Comparison of ENCODE assay signal across 9 mouse cellular contexts in genomic region chr19:4990716-4991115, GRCm38 (mm10). TPM values are rescaled to one million over a fixed set of nuclear protein-coding genes. Genes with fewer than 3 reads are reported as not detected.
DNase-seq lines count a peak whose midpoint lies in the region; ATAC-seq and TF ChIP-seq lines count a peak whose summit lies in the region.
"Had no signal": no experiment of that assay in that cellular context is flagged by ENCODE, and none has a peak within 500 bp of the region (broad histone marks: within the 10 kb centered on the region; RNA-seq: fewer than 3 reads in every experiment).

No protein-coding gene starts in this region.

- H3K27me3 ChIP-seq in heart, embryonic 10.5 days (ENCODE audit: insufficient read depth, poor library complexity, severe bottlenecking): peaks cover 49% of the 10 kb centered on the region
- H3K27me3 ChIP-seq in cerebellum, adult 2 months (ENCODE audit: control insufficient read depth, insufficient read depth, low read length): no peaks in the 10 kb centered on the region
- H3K27me3 ChIP-seq in forebrain, postnatal 0 days (ENCODE audit: insufficient read depth, low read length): no peaks in the 10 kb centered on the region
- H3K27me3 ChIP-seq in midbrain, postnatal 0 days (ENCODE audit: insufficient read depth, low read length): peaks cover 9% of the 10 kb centered on the region
- peaks cover 74% of the 10 kb centered on the region for H3K27me3 ChIP-seq in kidney, embryonic 15.5 days

- DNase-seq in heart, embryonic 10.5 days (ENCODE audit: low spot score): no peak
- DNase-seq in heart, adult 8-10 months (ENCODE audit: low spot score): no peak
- peak; percentile 62 to 68 for DNase-seq in cerebellum, adult 2 months
- DNase-seq in forebrain, postnatal 0 days: peak; percentile 56
- peak; percentile 21 for DNase-seq in midbrain, postnatal 0 days (ENCODE audit: low spot score)
- no peak for DNase-seq in ovary, postnatal 10 days (ENCODE audit: low spot score)
- DNase-seq in c-Kit-positive CD71-positive TER-119-positive erythroid progenitor cells, embryonic 14.5 days (ENCODE audit: low spot score): no peak
- DNase-seq: gastrocnemius, postnatal 14 days had no signal

- no peak overlapping the region for H3K27ac ChIP-seq in heart, embryonic 10.5 days
- H3K27ac ChIP-seq in cerebellum, adult 2 months (ENCODE audit: insufficient read depth, low read length): no peak overlapping the region
- H3K27ac ChIP-seq in forebrain, postnatal 0 days (ENCODE audit: low read depth, low read length): 0 out of 2 replicates have a peak overlapping the region, but pooled peaks have one; percentile 24
- no peak overlapping the region for H3K27ac ChIP-seq in midbrain, postnatal 0 days (ENCODE audit: low read depth, low read length)
- no peak overlapping the region for H3K27ac ChIP-seq in kidney, embryonic 15.5 days

- peaks cover 9% of the 10 kb centered on the region; the same call in 1 of the 2 replicates for H3K36me3 ChIP-seq in heart, embryonic 10.5 days
- peaks cover 11% of the 10 kb centered on the region for H3K36me3 ChIP-seq in forebrain, postnatal 0 days (ENCODE audit: insufficient read depth)
- H3K36me3 ChIP-seq in midbrain, postnatal 0 days (ENCODE audit: insufficient read depth, low read length): peaks cover 14% of the 10 kb centered on the region
- no peaks in the 10 kb centered on the region for H3K36me3 ChIP-seq in kidney, embryonic 15.5 days

- no peaks in the 10 kb centered on the region for H3K9me3 ChIP-seq in heart, embryonic 10.5 days
- H3K9me3 ChIP-seq in forebrain, postnatal 0 days (ENCODE audit: low read length): no peaks in the 10 kb centered on the region
- no peaks in the 10 kb centered on the region for H3K9me3 ChIP-seq in midbrain, postnatal 0 days (ENCODE audit: low read length)
- no peaks in the 10 kb centered on the region for H3K9me3 ChIP-seq in kidney, embryonic 15.5 days (replicated peaks)

- H3K9ac ChIP-seq in forebrain, postnatal 0 days: 0 out of 2 replicates have a peak overlapping the region, but pooled peaks have one; percentile 18
- H3K9ac ChIP-seq in midbrain, postnatal 0 days (replicated peaks; ENCODE audit: low read length, poor library complexity, severe bottlenecking): 0 out of 2 replicates have a peak overlapping the region, but pooled peaks have one; percentile 24
- H3K9ac ChIP-seq in kidney, embryonic 15.5 days: no peak overlapping the region

- peaks cover 48% of the 10 kb centered on the region for H3K4me1 ChIP-seq in heart, embryonic 10.5 days
- peaks cover 41% of the 10 kb centered on the region for H3K4me1 ChIP-seq in cerebellum, adult 2 months (ENCODE audit: control insufficient read depth, insufficient read depth, low read length)
- H3K4me1 ChIP-seq in forebrain, postnatal 0 days (ENCODE audit: insufficient read depth): peaks cover 32% of the 10 kb centered on the region
- H3K4me1 ChIP-seq in midbrain, postnatal 0 days (ENCODE audit: insufficient read depth, low read length): peaks cover 23% of the 10 kb centered on the region; the same call in 1 of the 2 replicates
- H3K4me1 ChIP-seq in kidney, embryonic 15.5 days: peaks cover 3% of the 10 kb centered on the region

- peak overlapping the region; percentile 68 for H3K4me2 ChIP-seq in forebrain, postnatal 0 days (ENCODE audit: low read depth)
- H3K4me2 ChIP-seq in midbrain, postnatal 0 days (ENCODE audit: low read depth, low read length, poor library complexity, severe bottlenecking): peak overlapping the region; percentile 74
- no peak overlapping the region; the same call in 1 of the 2 replicates for H3K4me2 ChIP-seq in kidney, embryonic 15.5 days

- ATAC-seq in forebrain, postnatal 0 days: peak; percentile 6; the same call in 1 of the 2 replicates
- 0 out of 2 replicates have a peak, but pooled peaks have one; percentile 26 for ATAC-seq in midbrain, postnatal 0 days (ENCODE audit: low FRiP score)
- ATAC-seq in kidney, embryonic 15.5 days (replicated peaks; ENCODE audit: low FRiP score): no peak

- 2% methylated on average over 22 of the region's 22 CpGs for WGBS in heart, embryonic 10.5 days
- 2% methylated on average over 21 of the region's 22 CpGs for WGBS in cerebellum, adult 2 months
- 2% methylated on average over 21 of the region's 22 CpGs for WGBS in forebrain, postnatal 0 days
- 2% methylated on average over 15 of the region's 22 CpGs for WGBS in midbrain, postnatal 0 days
- under 1% methylated on average over 22 of the region's 22 CpGs for WGBS in kidney, embryonic 15.5 days

- peak overlapping the region; percentile 44 for H3K4me3 ChIP-seq in heart, embryonic 10.5 days
- peak overlapping the region; percentile 16 for H3K4me3 ChIP-seq in cerebellum, adult 2 months (replicated peaks; ENCODE audit: insufficient read depth, low read depth, low read length)
- peak overlapping the region; percentile 41 for H3K4me3 ChIP-seq in forebrain, postnatal 0 days (ENCODE audit: low read depth, low read length)
- peak overlapping the region; percentile 26 for H3K4me3 ChIP-seq in midbrain, postnatal 0 days (ENCODE audit: low read depth, low read length)
- no peak overlapping the region for H3K4me3 ChIP-seq in kidney, embryonic 15.5 days (replicated peaks)

- no peak for TF ChIP-seq CTCF in cerebellum, adult 2 months (IDR thresholded peaks at IDR 0.05; ENCODE audit: borderline replicate concordance, insufficient read depth, low read depth, low read length)
- TF ChIP-seq CTCF in forebrain, postnatal 0 days (IDR thresholded peaks at IDR 0.05; ENCODE audit: low read depth): no peak
- no peak for TF ChIP-seq CTCF in midbrain, postnatal 0 days (IDR thresholded peaks at IDR 0.05)

- no peak for TF ChIP-seq POLR2A in cerebellum, adult 2 months (IDR thresholded peaks at IDR 0.05; ENCODE audit: borderline replicate concordance, insufficient read depth, low read length)

RNA-seq across cellular contexts. Expression of gene Npas4, which starts 0.6 kb away (rescaled TPM):
- 0.24 and 0.34 TPM in 2 replicates for polyA plus RNA-seq in heart, embryonic 10.5 days (2016; fragmentation: Nextera tagmentation; extraction: Ambion mirVana)
- under 1 TPM in 1 of 4 experiments, not detected in 3; 0.08 TPM for total RNA-seq in heart, adult 8-10 months (2022)
- polyA plus RNA-seq in cerebellum, adult 2 months (2012; rRNA removed): 2.5 and 2.9 TPM in 2 replicates
- 3.5 and 3.8 TPM in 2 replicates for total RNA-seq in forebrain, postnatal 0 days (2014; rRNA removed)
- polyA plus RNA-seq in forebrain, postnatal 0 days (2015; fragmentation: Nextera tagmentation; extraction: Ambion mirVana): 0.36 and 0.42 TPM in 2 replicates
- total RNA-seq in midbrain, postnatal 0 days (2014; rRNA removed): 3.4 and 5.9 TPM in 2 replicates
- polyA plus RNA-seq in midbrain, postnatal 0 days (2015; fragmentation: Nextera tagmentation; extraction: Ambion mirVana): 0.36 and 0.43 TPM in 2 replicates
- 0.18 TPM in 1 of 2 replicates, not detected in the other for polyA plus RNA-seq in kidney, embryonic 15.5 days (2015; fragmentation: Nextera tagmentation; extraction: Ambion mirVana)
- total RNA-seq: gastrocnemius, postnatal 14 days had no signal

RNA-seq across cellular contexts. Expression of gene Mrpl11, which starts 28.8 kb away (rescaled TPM):
- 128 and 142 TPM in 2 replicates for polyA plus RNA-seq in heart, embryonic 10.5 days (2016; fragmentation: Nextera tagmentation; extraction: Ambion mirVana)
- total RNA-seq in heart, adult 8-10 months (2022): 10 to 100 TPM; 62.8 to 74.0 (median 69.9) TPM
- 68.5 and 74.2 TPM in 2 replicates for polyA plus RNA-seq in cerebellum, adult 2 months (2012; rRNA removed)
- total RNA-seq in forebrain, postnatal 0 days (2014; rRNA removed): 101 and 129 TPM in 2 replicates
- 162 and 198 TPM in 2 replicates for polyA plus RNA-seq in forebrain, postnatal 0 days (2015; fragmentation: Nextera tagmentation; extraction: Ambion mirVana)
- total RNA-seq in midbrain, postnatal 0 days (2014; rRNA removed): 88.2 and 93.1 TPM in 2 replicates
- polyA plus RNA-seq in midbrain, postnatal 0 days (2015; fragmentation: Nextera tagmentation; extraction: Ambion mirVana): 141 and 145 TPM in 2 replicates
- polyA plus RNA-seq in kidney, embryonic 15.5 days (2015; fragmentation: Nextera tagmentation; extraction: Ambion mirVana): 108 and 125 TPM in 2 replicates

RNA-seq across cellular contexts. Expression of gene Slc29a2, which starts 32.9 kb away (rescaled TPM):
- 7.6 and 12.0 TPM in 2 replicates for polyA plus RNA-seq in heart, embryonic 10.5 days (2016; fragmentation: Nextera tagmentation; extraction: Ambion mirVana)
- 10 to 100 TPM in 2 of 4 experiments, 1 to 10 TPM in 2; 8.8 to 11.9 (median 10.6) TPM for total RNA-seq in heart, adult 8-10 months (2022)
- 23.8 and 24.0 TPM in 2 replicates for polyA plus RNA-seq in cerebellum, adult 2 months (2012; rRNA removed)
- total RNA-seq in forebrain, postnatal 0 days (2014; rRNA removed): 12.8 and 14.2 TPM in 2 replicates
- 14.5 and 17.1 TPM in 2 replicates for polyA plus RNA-seq in forebrain, postnatal 0 days (2015; fragmentation: Nextera tagmentation; extraction: Ambion mirVana)
- total RNA-seq in midbrain, postnatal 0 days (2014; rRNA removed): 21.4 and 30.2 TPM in 2 replicates
- 19.1 and 21.1 TPM in 2 replicates for polyA plus RNA-seq in midbrain, postnatal 0 days (2015; fragmentation: Nextera tagmentation; extraction: Ambion mirVana)
- 6.0 and 7.0 TPM in 2 replicates for polyA plus RNA-seq in kidney, embryonic 15.5 days (2015; fragmentation: Nextera tagmentation; extraction: Ambion mirVana)

RNA-seq across cellular contexts. Expression of gene Peli3, which starts 47.8 kb away (rescaled TPM):
- polyA plus RNA-seq in heart, embryonic 10.5 days (2016; fragmentation: Nextera tagmentation; extraction: Ambion mirVana): 0.32 and 1.0 TPM in 2 replicates
- 1 to 10 TPM; 3.8 to 7.6 (median 5.2) TPM for total RNA-seq in heart, adult 8-10 months (2022)
- 22.5 and 22.6 TPM in 2 replicates for polyA plus RNA-seq in cerebellum, adult 2 months (2012; rRNA removed)
- total RNA-seq in forebrain, postnatal 0 days (2014; rRNA removed): 11.5 and 13.2 TPM in 2 replicates
- polyA plus RNA-seq in forebrain, postnatal 0 days (2015; fragmentation: Nextera tagmentation; extraction: Ambion mirVana): 7.7 and 10.9 TPM in 2 replicates
- 10.9 and 24.4 TPM in 2 replicates for total RNA-seq in midbrain, postnatal 0 days (2014; rRNA removed)
- 8.4 and 8.6 TPM in 2 replicates for polyA plus RNA-seq in midbrain, postnatal 0 days (2015; fragmentation: Nextera tagmentation; extraction: Ambion mirVana)
- 2.9 and 3.0 TPM in 2 replicates for polyA plus RNA-seq in kidney, embryonic 15.5 days (2015; fragmentation: Nextera tagmentation; extraction: Ambion mirVana)

RNA-seq across cellular contexts. Expression of gene B4gat1, which starts 47.9 kb away (rescaled TPM):
- 42.8 and 47.8 TPM in 2 replicates for polyA plus RNA-seq in heart, embryonic 10.5 days (2016; fragmentation: Nextera tagmentation; extraction: Ambion mirVana)
- total RNA-seq in heart, adult 8-10 months (2022): 10 to 100 TPM; 45.0 to 47.2 (median 45.6) TPM
- 104 and 108 TPM in 2 replicates for polyA plus RNA-seq in cerebellum, adult 2 months (2012; rRNA removed)
- total RNA-seq in forebrain, postnatal 0 days (2014; rRNA removed): 85.9 and 111 TPM in 2 replicates
- polyA plus RNA-seq in forebrain, postnatal 0 days (2015; fragmentation: Nextera tagmentation; extraction: Ambion mirVana): 93.0 and 128 TPM in 2 replicates
- total RNA-seq in midbrain, postnatal 0 days (2014; rRNA removed): 136 and 143 TPM in 2 replicates
- polyA plus RNA-seq in midbrain, postnatal 0 days (2015; fragmentation: Nextera tagmentation; extraction: Ambion mirVana): 172 and 177 TPM in 2 replicates
- polyA plus RNA-seq in kidney, embryonic 15.5 days (2015; fragmentation: Nextera tagmentation; extraction: Ambion mirVana): 51.0 and 51.7 TPM in 2 replicates

Comparison
In these comparisons a context has a peak if more than half of its experiments do, and no peak if none do; other contexts are left out.
1. DNase-seq: peak in cerebellum, adult 2 months (2 of 2), forebrain, postnatal 0 days (single experiment) and midbrain, postnatal 0 days (single experiment); none in heart, embryonic 10.5 days (single experiment), heart, adult 8-10 months (single experiment), ovary, postnatal 10 days (single experiment) and c-Kit-positive CD71-positive TER-119-positive erythroid progenitor cells, embryonic 14.5 days (single experiment).